Mouse (Mus musculus): ENCODE results near the gene Dis3l.

Gene Dis3l

DNA sequence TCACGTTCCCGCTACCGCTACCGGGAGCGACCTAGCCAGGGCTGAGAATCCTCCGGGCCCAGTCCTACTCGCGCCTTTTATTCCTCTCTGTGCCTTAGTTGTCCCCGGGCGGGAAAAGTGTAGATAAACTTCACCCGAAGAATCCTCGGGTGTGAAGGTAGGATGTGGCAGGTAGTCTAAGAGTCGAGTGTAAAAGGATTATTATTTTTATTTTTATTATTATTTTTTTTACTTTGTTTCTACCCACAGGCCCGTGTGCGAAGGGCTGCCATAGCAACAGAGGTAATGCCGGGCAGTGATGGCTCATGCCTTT is at the start of gene Dis3l:
TSS of gene Dis3l (minus strand) at position 35 of the 313 bp plus-strand sequence.
- DNase-seq (ENCODE audit: low spot score) = no peak

DNA sequence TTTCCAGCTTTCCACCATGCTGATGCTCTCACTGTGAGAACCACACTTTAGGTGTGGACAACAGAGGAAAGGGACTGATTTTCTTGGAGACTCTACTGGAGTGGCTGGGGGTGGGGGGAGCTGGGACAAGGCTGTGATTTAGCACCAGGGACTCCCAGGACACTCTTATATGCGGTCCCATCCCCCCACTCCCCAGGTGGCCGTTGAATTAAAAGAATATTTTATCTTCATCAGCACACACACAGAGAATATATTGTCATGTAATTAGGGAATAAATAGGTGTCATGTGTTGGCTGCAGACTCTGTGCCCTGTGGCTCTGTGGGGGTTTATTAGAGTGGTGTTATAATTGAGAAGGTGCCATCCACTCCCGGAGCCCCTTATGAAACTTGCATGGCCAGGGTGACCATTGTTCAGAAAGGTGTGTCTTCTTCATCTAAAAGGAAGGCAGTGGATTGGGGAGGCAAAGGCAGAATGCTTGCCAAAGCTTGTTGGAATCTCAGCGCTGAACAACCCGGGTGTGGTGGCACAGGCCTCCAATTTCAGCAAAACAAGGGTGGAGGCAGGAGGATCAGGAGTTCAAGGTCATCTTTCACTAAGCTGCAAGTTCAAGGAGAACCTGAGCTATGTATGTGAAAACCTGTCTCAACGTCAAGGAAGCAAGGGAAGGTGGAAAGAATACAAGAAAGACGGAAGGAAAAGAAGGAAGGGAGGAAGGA is 48.6 kb upstream of the Dis3l start:
- DNase-seq (ENCODE audit: low spot score) = no peak

DNA sequence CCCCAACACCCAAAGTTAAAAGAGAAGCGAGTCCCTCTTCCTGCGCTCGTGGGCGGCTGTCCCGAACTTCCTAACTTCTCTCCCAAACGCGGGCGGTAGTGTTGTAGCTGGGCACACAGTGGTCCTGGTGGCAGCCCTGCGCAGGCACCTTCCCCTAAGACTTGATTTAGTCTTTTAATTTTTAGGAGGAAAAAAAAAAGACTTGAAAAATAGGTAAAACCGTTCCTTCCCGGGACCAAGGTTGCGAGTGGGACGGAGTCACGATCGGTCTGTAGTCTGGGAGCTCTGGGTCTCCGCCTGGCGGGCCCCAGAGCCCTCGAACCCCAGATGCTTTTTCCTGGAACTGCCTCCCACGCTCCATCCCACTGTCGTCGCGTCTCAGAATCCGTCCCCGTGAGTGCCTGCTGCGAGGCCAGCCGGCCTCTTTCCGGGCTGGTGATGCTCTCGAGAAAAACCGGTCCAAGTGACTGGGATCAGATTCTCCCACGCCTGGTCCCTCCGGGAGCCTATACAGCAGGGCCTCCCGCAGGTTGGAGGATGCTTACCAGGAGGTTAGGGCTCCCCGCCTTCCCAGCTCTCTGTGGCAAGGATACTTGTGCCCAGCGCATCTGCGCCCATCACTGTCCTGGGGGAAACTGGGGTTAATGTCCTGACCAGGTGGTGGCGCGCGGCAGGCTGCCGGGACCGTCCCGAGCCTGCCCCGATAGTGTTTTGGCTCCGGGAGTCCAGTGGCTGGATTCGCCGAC is 45.6 kb upstream of the Dis3l start:
- no peak for DNase-seq (ENCODE audit: low spot score)

DNA sequence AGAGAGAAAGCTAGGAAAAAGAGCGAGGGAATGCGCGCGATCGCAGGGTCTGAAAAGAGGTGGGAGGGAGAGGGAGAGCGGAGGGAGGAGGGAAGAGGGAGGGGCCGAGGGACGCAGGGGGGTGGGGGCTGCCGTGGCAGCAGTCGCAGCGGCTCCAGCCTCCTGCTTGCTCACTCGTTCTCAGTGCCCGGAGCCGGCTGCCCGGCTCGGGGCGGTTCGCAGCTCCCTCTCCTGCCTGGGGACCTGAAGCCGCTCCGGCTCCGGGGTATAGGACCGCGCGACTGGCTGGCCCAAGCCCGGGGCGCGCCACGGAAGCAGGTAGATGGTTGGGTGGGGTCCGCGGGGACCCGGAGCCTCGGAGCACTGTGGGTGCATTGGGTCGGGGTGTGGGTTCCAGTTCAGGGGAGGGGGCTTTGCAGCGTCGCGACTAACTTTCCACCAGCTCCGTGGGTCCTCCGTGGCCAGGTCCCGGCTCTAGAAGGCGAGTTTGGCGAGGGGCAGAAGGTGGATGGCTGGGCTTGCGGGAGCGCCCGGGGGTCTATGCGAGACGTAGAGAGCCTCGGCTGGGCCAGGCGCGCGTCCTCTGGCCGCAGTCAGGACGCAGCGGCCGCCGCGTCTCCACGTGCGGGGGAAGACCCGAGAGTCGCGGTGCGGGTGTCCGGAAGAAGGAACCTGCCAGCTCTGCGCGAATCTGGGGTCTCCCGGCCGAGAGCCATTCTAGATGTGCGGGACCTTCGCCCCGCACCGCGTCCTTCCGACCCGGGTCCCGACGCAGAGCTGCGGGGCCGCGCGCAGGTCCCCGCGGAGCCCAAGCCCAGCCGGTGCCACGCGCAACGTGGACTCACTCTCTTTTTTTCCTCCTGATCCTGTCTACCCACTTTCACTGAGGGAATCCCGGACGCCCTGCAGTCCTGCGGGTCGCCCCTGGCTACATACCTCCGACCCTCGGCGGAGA is 44.7 kb upstream of the Dis3l start, which contains the start of gene Megf11:
TSS of gene Megf11 (plus strand) at position 116 of the 955 bp plus-strand sequence.
- DNase-seq (ENCODE audit: low spot score) = no peak

DNA sequence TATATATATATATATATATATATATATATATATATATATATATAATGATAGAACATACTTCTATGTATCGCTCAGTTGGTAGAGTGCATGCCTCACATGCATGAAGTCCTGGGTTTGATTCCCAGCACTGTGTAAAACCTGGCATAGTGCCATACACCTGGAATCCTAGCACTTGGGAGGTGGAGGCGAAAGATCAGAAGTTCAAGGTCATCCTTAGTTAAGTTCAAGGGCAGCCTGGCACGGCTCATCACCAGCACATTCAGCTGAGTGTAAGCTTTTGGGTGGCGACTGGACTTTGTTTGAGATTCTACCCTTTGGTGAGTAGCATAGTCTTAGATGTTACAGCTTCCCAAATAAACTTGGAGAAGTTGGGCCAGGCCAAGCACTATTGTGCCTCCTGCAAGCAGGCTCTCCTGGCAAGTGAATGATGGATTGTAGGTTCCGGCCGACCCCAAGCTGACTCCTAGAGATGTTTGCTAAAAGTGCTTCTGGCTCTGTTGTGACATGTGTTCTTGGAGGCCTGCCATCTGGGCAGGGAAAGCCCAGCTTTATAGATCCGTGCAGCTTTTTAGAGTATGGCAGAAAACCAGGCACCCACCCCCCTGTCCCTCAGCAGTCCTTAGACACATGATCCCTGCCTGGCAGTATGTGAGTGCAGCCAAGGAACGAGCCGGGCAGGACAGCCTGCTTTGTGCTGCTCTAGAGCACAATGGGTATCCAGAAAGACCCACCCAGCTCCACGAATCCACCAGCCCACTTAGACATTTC is 42.1 kb upstream of the Dis3l start:
- no peak for DNase-seq (ENCODE audit: low spot score)

DNA sequence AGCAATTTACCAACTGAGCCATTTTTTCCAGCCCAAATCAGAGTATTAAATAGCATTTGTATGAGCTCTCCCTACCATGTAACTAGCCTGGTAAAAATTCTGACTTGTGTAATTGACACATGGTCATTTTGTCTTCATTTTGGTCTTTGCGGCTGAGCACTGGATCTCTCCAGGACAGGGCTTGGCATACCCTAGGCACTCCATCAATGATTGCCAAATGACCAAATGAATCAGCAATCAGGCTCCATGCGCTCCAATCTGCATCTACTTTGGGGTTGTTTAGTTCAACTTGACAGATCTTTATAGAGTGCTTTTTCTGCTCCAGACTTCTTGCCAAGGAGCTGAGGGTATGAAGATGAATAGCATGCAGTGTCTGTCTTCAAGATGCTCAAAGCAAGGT is 35.3 kb upstream of the Dis3l start:
- DNase-seq (ENCODE audit: low spot score) = no peak

DNA sequence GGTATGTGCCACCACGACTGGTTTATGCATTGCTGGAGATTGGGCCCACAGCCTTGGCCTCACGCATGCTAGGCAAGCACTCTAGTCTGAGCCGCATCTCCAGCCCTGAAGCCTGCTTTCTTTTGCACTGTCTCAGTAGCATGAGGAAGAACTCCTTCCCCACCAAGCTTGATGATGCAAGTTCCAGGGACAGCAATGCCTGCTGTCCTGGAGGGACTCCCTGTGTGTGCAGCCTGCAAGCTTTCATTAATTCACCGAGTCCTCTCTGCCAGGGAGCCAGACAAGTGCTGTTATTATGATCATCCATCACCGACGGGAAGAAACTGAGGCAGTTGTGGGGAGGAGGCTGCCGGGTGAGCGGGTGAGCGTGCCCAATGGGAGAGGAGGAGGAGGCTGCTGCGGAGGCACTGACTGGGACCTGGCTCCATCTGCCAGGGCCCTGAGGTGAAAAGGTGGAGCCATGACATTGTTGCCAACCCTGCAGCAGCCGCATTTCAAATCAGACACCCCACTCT is 30.3 kb upstream of the Dis3l start:
- no peak for DNase-seq (ENCODE audit: low spot score)

DNA sequence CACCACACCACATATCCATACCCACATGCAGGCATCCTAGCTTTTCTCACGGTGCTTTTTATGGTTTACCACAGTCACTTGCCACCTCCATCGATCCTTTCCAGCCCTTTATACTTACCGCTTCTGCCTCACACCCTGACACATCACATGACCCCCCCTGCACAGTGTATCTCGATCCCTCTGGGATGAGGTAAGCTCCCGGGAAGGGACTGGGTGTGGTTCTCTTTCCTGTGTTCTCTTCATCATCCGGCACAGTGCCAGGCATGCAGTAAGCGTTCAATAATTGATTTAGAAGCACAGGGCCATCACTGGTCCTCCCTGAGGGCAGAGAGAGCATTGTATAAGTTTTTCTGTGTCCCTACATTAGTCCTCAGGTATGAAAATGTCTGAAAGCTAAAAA is 28.8 kb upstream of the Dis3l start:
- no peak for DNase-seq (ENCODE audit: low spot score)

DNA sequence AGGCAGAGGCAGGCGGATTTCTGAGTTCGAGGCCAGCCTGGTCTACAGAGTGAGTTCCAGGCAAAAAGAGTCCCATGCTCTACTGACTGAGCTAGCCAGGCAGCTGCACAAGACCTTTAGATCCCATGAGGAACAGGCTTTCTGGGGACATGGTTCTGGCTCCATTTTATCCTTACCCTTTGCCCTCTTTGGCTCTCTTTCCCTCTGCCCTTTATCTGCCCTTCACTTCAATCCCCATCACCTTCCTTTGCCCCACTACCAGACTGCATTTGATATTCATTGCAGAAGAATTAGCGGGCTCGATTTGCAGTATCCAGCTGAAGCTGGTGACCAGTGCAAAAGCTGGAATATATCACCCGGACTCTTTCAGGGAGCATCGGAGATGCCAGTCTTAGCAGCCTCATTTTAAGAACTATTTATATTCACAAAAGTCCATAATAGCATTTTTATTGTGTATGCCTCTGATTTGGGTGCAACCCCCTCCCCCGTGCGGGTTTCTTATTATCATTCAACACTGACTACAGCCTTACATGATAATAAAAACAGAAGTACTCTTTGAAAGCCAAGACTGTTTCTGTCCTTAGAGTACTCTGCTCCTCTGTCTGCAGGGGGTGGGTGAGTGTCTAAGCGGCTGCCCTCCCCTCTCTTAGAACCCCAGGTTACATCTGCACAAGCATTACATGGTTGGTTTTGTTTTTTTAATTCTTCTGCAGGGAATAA is 20.3 kb upstream of the Dis3l start:
- DNase-seq (ENCODE audit: low spot score) = no peak

DNA sequence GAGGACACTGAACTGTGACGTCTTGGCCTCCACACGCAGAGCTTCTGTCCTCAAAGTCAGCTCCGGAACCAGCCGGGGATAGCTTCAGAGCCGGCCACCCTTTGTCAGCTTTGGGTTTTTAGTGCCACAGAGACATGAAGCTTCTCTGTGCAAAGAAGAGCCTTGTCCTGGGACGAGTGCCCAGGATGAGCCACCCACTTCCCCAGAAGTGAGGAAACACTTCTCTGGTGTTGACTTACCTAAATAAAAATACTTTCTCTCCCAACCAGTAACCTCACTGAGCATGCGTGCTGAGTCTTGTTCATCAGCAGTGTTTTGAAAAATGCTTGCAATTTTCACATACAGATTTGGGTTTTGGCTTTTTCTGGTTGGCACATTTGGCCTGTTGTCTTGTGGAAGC is 14.5 kb upstream of the Dis3l start:
- DNase-seq (ENCODE audit: low spot score) = no peak

DNA sequence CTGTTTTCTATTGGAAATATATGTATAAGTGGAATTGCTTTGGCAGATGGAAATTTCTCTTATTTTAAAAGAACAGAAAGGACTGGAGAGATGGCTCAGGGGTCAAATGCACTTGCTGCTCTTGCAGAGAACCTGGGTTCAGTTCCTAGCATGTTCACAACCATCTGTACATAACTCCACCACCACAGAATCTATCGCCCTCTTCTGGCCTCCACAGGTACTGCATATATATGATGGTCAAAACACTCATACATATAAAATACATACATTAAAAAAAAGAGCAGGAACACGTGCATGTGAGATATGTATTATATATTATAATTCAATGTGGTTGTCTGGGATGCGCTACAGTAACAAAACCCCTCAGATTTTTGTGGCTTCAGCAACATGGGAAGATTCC is 10.1 kb upstream of the Dis3l start:
- no peak for DNase-seq (ENCODE audit: low spot score)

DNA sequence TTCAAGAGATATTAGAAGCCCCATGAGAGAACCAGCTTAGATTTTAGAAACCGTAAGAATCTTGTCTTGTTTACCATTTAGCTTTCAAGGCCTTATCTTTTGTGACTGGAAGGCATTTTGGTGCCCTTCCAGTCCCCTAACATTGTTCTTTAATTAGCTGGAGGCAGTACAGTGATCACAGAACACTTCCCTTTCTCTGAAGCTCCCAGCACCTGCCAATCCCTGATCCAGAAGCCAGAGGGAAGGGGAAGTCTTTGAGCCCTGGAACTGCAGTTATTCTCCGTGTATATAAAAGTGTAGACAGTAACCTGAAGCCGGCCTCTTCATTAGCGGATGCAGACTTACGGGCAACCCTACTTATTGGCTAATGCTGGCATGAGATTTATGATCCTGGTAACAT is 8.4 kb upstream of the Dis3l start:
- no peak for DNase-seq (ENCODE audit: low spot score)

DNA sequence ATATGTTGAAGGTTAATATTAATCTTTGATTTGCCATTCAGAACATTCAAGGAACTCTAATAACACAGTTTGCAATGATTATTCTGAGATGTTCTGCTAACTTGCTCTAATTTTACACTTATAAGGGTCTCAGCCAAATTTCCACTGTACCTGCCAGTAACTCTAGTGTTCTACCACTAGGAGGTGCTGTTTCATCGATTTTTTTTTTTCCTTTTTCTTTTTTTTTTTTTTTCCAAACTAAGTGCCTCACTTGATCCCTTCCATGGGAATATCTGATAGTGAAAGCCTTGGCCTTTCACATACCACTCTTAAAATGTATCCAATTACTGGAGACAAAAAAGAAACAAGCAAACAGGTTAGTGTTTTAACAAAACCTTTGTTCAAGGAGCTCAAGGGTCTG is 6.3 kb upstream of the Dis3l start:
- DNase-seq (ENCODE audit: low spot score) = no peak

DNA sequence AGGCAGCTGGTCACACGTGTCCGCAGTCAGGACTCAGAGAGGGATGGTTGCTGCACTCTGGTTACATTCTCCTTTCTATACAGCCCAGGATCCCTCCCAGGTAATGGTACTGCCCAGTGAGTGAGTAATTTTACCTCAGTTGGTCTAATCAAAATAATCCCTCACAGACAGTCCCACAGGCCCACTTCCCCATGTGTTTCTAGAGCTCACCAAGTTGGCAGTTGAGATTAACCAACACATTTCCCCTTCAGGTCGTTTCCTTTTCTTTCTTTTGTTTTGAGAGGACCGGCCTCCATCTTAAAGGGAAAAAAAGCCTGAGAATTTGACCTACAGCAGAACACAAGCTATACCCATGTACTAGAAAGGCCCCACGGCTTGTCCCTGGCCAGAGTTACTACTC is 4.8 kb upstream of the Dis3l start:
- no peak for DNase-seq (ENCODE audit: low spot score)

DNA sequence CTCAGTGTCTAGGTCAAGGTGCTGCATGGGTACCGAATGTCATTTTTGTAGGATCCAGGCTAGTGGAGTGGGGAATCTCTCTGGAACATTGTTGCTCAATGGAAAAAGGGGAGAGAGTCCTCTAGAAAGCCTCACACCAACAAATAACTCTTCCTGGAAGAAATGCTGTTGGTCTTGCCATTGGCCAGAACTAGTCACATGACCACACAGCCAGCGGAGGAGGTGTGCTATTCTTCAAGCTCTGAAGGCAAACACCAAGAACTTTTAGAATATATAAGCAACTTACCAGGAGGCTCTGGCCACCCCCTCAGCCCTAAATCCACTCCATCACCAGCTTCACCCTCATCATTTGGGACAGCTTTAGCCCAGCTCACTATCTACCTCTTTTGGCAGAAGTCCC is 2.6 kb upstream of the Dis3l start:
- no peak for DNase-seq (ENCODE audit: low spot score)

DNA sequence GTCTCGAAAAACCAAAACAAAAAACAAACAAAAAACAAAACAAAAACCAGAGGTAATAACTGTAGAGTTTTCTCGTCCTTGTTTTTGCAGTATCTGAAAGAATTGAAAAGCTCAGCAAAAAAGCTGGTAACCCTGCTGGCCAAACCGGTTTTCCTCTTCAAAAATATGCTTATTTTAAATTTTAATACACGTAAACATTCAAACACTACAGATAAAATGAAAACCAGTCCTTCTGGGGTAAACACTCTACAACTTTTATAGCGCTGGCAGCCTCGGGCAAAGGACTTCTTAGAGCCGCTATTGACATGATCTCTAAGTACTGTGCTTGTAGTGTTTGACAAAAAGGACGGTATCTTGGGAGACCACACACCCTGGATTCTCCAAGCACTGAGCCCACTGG is 583 bp upstream of the Dis3l start:
- DNase-seq (ENCODE audit: low spot score) = no peak

DNA sequence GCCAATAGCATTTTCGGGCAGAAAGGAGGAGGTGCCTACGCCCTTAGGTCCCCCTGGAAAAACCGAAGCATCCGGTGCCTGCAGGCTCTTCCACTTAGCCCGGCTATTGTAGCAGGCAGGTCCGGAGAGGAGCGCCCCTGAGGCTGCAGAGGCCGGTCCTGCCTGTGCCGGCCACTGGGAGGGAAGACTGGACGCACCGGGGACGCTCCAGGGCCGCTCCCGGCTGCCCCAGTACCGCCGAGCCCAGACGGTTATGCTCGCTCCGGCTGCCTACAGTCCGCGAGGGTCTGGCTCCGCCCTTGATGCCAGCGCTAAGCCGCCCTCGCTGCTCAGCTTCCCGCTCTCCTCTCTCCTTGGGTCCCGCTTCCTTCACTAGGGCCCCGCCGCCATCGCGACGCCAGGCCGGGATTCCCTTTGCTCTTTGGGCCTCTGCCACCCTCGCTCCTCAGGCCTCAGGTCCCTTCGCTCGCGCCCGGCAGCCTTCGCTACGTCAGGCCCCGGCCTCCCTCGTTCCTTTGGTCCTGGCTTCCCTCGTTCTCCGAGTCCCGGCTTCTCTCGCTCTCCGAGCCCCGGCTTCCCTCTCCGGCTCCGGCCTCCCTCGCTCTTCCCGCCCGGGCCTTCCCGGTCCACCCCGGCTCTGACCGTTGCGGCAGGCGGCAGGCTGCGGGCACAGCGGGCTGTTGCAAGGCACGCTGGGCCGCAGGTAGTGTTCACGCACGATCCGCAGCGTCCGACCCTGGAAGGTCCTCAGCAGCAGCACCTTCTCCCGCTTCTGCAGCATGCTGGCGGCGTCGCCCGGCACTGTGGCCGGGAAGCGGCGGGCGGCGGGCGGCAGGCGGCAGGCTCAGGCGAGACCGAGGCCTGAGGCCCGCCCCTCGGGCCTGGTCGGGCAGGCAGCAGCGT is 486 bp downstream of the Dis3l start:
- DNase-seq (ENCODE audit: low spot score) = peak; percentile 73

DNA sequence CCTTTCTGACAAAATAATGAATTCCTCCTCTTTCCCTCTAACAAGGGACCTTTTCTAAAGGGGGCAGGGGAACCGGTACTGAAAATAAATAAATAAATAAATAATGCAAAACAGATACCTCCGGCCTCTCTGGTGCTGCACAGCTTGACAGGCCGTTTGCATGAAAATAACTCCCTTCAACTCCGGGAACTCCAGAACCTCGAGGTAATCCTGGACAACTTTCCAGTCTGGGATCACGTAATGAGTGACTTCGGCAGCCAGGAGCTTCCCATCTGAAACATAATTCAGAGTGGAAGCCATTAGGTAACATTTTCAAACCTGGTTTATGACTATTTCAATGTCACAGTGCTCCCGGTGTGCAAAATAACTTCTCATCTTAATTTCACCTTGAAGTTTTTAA is 1.7 kb downstream of the Dis3l start:
- DNase-seq (ENCODE audit: low spot score) = no peak

DNA sequence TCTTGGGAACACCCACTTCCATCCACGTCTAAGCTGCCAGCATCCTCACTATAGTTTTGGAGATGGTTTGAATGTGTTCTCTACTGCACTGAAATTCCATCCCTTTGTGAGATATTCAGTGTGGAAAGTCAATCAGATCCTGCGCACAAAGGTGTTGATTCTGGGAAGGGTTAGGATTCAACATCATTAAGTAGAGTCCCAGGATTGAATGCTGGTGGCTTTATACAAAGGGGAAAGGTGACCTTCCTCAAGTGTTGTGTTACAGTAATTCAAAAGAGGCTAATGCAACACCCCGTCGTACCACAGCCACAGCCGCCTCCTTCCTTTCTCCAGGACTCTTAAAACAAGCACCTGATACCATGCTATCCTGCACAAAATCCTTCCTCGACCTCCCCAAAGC is 5.3 kb downstream of the Dis3l start:
- DNase-seq (ENCODE audit: low spot score) = no peak

DNA sequence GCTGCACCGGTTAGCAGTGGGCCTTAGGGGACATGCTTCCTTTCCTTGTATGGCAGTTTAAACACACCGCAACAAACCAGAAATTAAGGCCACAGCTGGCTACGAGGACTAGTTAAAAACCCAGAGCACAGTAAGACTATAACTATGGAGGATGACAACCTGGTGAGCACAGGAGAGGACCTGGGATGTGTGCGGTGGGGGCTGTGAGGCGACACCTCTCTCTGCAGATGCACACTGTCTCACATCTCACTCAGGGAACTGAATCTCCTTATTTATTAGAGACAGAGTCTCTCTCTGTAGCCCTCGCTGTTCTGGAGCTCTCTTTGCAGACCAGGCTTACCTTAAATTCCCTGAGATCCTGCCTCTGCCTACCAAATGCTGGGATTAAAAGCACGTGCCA is 17.1 kb downstream of the Dis3l start:
- DNase-seq (ENCODE audit: low spot score) = no peak
